Mouse (Mus musculus): ENCODE data around the gene Iqgap2. TPM values are rescaled to one million over a fixed set of nuclear protein-coding genes. Genes with fewer than 3 reads are reported as not detected.
A peak's percentile ranks its signal among the peaks of the same experiment; 100 is the strongest.

Iqgap2 gene
- polyA plus RNA-seq, 1 experiment from 2014 or later, result 4.0 TPM

DNA sequence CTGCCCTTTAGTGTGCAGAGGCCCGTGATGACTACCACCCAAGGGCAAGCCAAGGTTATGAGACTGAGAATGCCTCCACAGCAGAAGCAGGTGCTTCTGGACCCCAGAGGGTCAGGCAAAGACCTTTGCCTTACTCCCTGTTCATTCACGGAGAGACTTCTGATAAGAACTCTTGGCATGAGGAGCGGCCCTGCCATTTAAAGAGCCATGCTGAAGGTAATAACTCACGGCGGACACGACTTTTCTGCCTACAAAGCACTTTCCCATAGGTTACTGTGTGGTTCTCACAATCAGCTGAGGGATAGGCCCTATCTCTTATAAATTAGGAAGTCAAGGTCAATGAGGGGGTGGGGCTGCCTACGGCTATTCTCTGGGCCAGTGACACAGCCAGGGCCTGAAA, 48.9 kb downstream of the Iqgap2 start:
- Histone ChIP-seq H3K4me1 (replicated peaks; ENCODE audit: control insufficient read depth, insufficient read depth, low read length) (no peaks in the 10 kb centered on the region), H3K4me2 (ENCODE audit: low read length) (no peak overlapping the region), H3K4me3 (replicated peaks; ENCODE audit: low read length) (no peak overlapping the region), H3K9ac (replicated peaks; ENCODE audit: low read depth, low read length) (no peak overlapping the region), H3K27me3 (replicated peaks; ENCODE audit: control insufficient read depth, insufficient read depth, low read length) (no peaks in the 10 kb centered on the region), H3K27ac (ENCODE audit: low read length) (no peak overlapping the region), H3K36me3 (ENCODE audit: control insufficient read depth, insufficient read depth) (no peaks in the 10 kb centered on the region), H3K9me3 (ENCODE audit: control insufficient read depth, low read length) (no peaks in the 10 kb centered on the region)
- 93% methylated on average over 7 of the region's 7 CpGs for WGBS
- no peak for ATAC-seq

DNA sequence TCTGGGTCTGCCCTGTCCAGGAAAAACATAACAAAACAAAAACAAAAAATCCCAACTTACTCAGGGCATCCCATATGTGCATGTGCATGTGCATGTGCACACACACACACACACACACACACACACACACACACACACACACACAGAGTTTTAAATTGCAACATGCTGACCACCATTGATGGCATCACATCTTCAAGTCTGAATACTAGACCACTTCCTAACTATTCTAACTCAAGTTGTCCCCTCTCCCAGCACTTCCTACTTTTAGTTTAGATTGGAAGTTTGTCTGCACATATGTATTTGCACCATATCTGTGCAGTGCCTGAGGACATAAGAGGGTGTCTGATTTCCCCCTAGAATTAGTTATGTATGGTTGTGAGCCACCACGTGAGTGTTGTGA, 49.8 kb downstream of the Iqgap2 start:
- no peaks in the 10 kb centered on the region for H3K27me3 ChIP-seq (replicated peaks; ENCODE audit: control insufficient read depth, insufficient read depth, low read length)
- WGBS, result 100% methylated on average over 1 of the region's 1 CpGs
- H3K36me3 ChIP-seq (ENCODE audit: control insufficient read depth, insufficient read depth), result no peaks in the 10 kb centered on the region
- H3K27ac ChIP-seq (ENCODE audit: low read length), result no peak overlapping the region
- no peak for ATAC-seq
- no peaks in the 10 kb centered on the region for H3K4me1 ChIP-seq (replicated peaks; ENCODE audit: control insufficient read depth, insufficient read depth, low read length)
- no peak overlapping the region for H3K4me2 ChIP-seq (ENCODE audit: low read length)
- no peak overlapping the region for H3K9ac ChIP-seq (replicated peaks; ENCODE audit: low read depth, low read length)
- no peak overlapping the region for H3K4me3 ChIP-seq (replicated peaks; ENCODE audit: low read length)
- H3K9me3 ChIP-seq (ENCODE audit: control insufficient read depth, low read length), result no peaks in the 10 kb centered on the region

DNA sequence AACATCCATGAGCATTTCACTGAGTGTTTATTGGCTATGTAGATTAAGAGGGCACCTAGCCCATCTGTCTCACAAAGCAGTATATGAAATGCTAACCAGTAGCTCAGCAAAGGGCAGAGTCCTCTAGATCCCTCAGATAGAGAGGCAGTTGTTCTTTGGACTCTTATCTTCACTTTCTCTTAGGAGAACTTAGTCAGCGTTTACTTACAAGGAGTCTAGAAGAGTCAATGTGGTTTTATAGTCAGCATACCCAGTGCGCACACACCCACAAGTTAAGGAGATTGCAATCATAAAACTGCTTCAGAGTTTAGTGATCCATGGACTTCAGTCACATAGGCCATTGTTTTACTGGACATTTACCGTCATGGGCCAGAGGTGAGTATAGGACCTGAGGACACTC, 54.8 kb downstream of the Iqgap2 start:
- Histone ChIP-seq H3K4me2 (ENCODE audit: low read length) (no peak overlapping the region), H3K36me3 (ENCODE audit: control insufficient read depth, insufficient read depth) (no peaks in the 10 kb centered on the region), H3K9ac (replicated peaks; ENCODE audit: low read depth, low read length) (no peak overlapping the region), H3K4me3 (replicated peaks; ENCODE audit: low read length) (no peak overlapping the region), H3K9me3 (ENCODE audit: control insufficient read depth, low read length) (no peaks in the 10 kb centered on the region), H3K27ac (ENCODE audit: low read length) (no peak overlapping the region), H3K27me3 (replicated peaks; ENCODE audit: control insufficient read depth, insufficient read depth, low read length) (no peaks in the 10 kb centered on the region), H3K4me1 (replicated peaks; ENCODE audit: control insufficient read depth, insufficient read depth, low read length) (no peaks in the 10 kb centered on the region)
- no peak for ATAC-seq
- 97% methylated on average over 3 of the region's 3 CpGs for WGBS

DNA sequence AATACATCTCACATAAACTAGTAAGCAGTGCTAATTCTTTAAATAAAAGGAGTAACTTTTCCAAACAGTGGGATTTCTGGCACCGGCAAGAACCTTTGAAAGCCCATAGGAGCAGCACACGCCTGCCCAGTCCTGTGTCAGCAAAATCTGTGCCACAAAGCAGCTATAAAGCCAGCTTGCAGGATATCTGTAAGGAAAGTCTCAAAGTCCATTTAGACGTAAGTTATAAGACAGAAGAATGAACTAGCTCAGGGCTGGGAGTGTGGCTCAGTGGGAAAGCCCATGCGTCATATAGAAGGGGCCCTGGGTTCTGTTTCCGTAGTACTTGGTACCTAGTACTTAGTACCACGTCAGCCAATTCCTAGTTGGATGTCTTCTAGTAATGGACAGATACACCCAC, 58.2 kb downstream of the Iqgap2 start:
- WGBS, result 79% methylated on average over 6 of the region's 6 CpGs
- H3K9me3 ChIP-seq (ENCODE audit: control insufficient read depth, low read length), result no peaks in the 10 kb centered on the region
- no peaks in the 10 kb centered on the region for H3K4me1 ChIP-seq (replicated peaks; ENCODE audit: control insufficient read depth, insufficient read depth, low read length)
- H3K27me3 ChIP-seq (replicated peaks; ENCODE audit: control insufficient read depth, insufficient read depth, low read length), result no peaks in the 10 kb centered on the region
- no peak overlapping the region for H3K9ac ChIP-seq (replicated peaks; ENCODE audit: low read depth, low read length)
- no peak overlapping the region for H3K4me2 ChIP-seq (ENCODE audit: low read length)
- H3K27ac ChIP-seq (ENCODE audit: low read length), result no peak overlapping the region
- H3K4me3 ChIP-seq (replicated peaks; ENCODE audit: low read length), result no peak overlapping the region
- H3K36me3 ChIP-seq (ENCODE audit: control insufficient read depth, insufficient read depth), result no peaks in the 10 kb centered on the region
- no peak for ATAC-seq

DNA sequence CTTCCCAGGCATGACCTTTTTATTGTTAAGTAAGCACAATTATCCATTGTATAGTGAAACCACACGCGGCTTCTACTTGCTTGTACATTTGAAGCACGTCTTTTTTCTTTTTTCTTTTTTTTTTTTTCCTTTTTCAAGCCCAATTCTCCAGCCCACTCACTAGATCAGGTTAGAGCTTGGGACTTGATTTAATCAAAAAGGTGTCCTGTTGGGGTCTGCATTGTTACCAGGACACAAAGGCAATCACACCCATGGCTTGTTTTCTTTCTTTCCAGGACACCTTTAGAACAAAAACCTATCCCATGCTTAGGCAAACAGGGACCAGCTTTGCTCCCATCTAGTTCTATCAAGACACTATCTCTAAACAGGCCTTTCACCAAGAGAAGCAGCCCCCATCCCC, 59.0 kb downstream of the Iqgap2 start:
- Histone ChIP-seq H3K9ac (replicated peaks; ENCODE audit: low read depth, low read length) (no peak overlapping the region), H3K36me3 (ENCODE audit: control insufficient read depth, insufficient read depth) (no peaks in the 10 kb centered on the region), H3K27me3 (replicated peaks; ENCODE audit: control insufficient read depth, insufficient read depth, low read length) (no peaks in the 10 kb centered on the region), H3K4me2 (ENCODE audit: low read length) (no peak overlapping the region), H3K27ac (ENCODE audit: low read length) (no peak overlapping the region), H3K4me3 (replicated peaks; ENCODE audit: low read length) (no peak overlapping the region), H3K9me3 (ENCODE audit: control insufficient read depth, low read length) (no peaks in the 10 kb centered on the region), H3K4me1 (replicated peaks; ENCODE audit: control insufficient read depth, insufficient read depth, low read length) (no peaks in the 10 kb centered on the region)
- ATAC-seq, result no peak
- 3% methylated on average over 3 of the region's 3 CpGs for WGBS

DNA sequence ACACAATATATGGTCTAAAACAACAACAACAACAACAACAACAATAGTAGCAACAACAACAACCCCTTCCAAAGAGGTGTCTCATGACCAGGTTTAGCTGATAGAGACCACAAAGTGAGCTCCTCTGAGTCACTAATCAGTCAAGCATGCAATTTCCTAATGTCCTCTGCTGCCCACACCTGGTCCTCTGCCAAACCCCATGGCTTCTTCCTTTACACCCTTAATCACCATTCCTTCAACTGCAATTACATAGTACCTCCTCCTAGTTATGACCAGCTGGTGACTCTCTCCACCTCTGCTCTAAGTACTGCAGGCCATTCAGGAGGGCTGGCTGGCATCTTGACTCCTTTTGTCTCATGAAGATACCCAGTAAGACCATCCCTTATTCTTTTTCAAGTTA, 60.0 kb downstream of the Iqgap2 start:
- H3K36me3 ChIP-seq (ENCODE audit: control insufficient read depth, insufficient read depth), result no peaks in the 10 kb centered on the region
- H3K4me3 ChIP-seq (replicated peaks; ENCODE audit: low read length), result no peak overlapping the region
- H3K9me3 ChIP-seq (ENCODE audit: control insufficient read depth, low read length), result no peaks in the 10 kb centered on the region
- H3K4me1 ChIP-seq (replicated peaks; ENCODE audit: control insufficient read depth, insufficient read depth, low read length), result no peaks in the 10 kb centered on the region
- no peak overlapping the region for H3K4me2 ChIP-seq (ENCODE audit: low read length)
- H3K9ac ChIP-seq (replicated peaks; ENCODE audit: low read depth, low read length), result no peak overlapping the region
- ATAC-seq, result no peak
- no peaks in the 10 kb centered on the region for H3K27me3 ChIP-seq (replicated peaks; ENCODE audit: control insufficient read depth, insufficient read depth, low read length)
- no peak overlapping the region for H3K27ac ChIP-seq (ENCODE audit: low read length)

DNA sequence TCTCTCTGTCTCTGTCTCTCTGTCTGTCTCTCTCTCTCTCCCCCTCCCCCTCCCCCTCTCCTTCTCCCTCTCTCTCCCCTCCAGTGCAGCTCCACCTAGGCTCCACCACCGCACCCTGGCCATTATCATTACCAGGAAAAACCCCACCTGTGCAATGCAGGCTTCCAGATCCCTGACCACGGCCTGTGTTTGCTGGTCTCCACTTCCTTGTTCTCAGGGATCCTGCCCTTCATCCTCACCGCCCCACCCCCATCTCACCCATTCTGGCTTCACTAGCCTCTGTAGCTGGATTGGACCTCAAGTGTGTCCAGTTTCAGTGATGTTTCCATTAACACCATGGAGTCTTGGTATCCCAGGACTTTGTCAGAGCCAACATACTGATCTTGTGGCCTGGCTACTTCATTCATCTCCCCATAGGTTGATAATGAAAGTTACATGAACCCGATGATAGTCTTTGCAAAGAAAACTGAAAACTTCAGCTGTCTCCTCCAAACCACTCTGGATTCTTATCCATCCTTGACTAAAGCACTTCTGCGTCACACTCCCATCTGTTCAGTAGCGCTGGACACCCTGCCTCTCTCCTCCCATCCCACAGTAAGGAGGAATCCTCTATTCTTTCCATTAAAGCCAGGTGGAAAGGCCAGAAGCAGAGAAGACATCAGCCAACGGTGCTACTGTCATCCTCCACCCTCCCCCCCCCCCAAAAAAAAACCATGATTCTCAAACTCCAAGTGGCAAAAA, 62.1 kb downstream of the Iqgap2 start:
- H3K27me3 ChIP-seq (replicated peaks; ENCODE audit: control insufficient read depth, insufficient read depth, low read length), result no peaks in the 10 kb centered on the region
- H3K9ac ChIP-seq (replicated peaks; ENCODE audit: low read depth, low read length), result no peak overlapping the region
- H3K4me1 ChIP-seq (replicated peaks; ENCODE audit: control insufficient read depth, insufficient read depth, low read length), result no peaks in the 10 kb centered on the region
- H3K27ac ChIP-seq (ENCODE audit: low read length), result no peak overlapping the region
- WGBS, result 92% methylated on average over 7 of the region's 7 CpGs
- no peak overlapping the region for H3K4me2 ChIP-seq (ENCODE audit: low read length)
- no peaks in the 10 kb centered on the region for H3K36me3 ChIP-seq (ENCODE audit: control insufficient read depth, insufficient read depth)
- no peak overlapping the region for H3K4me3 ChIP-seq (replicated peaks; ENCODE audit: low read length)
- ATAC-seq, result no peak
- H3K9me3 ChIP-seq (ENCODE audit: control insufficient read depth, low read length), result no peaks in the 10 kb centered on the region

DNA sequence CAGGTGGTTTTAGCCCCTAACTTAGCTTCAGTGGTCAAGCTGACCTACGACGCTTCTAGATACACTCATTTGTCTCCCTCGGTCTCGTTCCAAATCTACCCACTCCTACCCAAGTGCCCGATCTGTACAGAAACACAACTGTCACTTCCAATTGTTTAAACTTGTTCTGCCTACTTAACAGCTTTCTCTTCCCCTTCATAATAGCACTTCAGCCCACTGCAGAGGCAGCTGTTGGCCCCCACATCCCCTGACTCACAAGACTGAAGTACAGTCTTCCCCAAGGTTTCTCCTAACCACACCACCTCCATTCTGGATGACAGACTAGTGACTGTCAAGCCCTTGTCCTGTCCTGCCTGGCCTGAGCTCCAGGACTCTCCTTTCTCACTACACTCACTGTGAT, 63.1 kb downstream of the Iqgap2 start:
- H3K9me3 ChIP-seq (ENCODE audit: control insufficient read depth, low read length), result no peaks in the 10 kb centered on the region
- H3K27ac ChIP-seq (ENCODE audit: low read length), result no peak overlapping the region
- no peak overlapping the region for H3K4me3 ChIP-seq (replicated peaks; ENCODE audit: low read length)
- no peak overlapping the region for H3K4me2 ChIP-seq (ENCODE audit: low read length)
- no peak for ATAC-seq
- peaks cover under 1% of the 10 kb centered on the region; the same call in 1 of the 2 replicates for H3K4me1 ChIP-seq (replicated peaks; ENCODE audit: control insufficient read depth, insufficient read depth, low read length)
- WGBS, result 72% methylated on average over 5 of the region's 5 CpGs
- H3K36me3 ChIP-seq (ENCODE audit: control insufficient read depth, insufficient read depth), result no peaks in the 10 kb centered on the region
- H3K9ac ChIP-seq (replicated peaks; ENCODE audit: low read depth, low read length), result no peak overlapping the region
- no peaks in the 10 kb centered on the region for H3K27me3 ChIP-seq (replicated peaks; ENCODE audit: control insufficient read depth, insufficient read depth, low read length)

DNA sequence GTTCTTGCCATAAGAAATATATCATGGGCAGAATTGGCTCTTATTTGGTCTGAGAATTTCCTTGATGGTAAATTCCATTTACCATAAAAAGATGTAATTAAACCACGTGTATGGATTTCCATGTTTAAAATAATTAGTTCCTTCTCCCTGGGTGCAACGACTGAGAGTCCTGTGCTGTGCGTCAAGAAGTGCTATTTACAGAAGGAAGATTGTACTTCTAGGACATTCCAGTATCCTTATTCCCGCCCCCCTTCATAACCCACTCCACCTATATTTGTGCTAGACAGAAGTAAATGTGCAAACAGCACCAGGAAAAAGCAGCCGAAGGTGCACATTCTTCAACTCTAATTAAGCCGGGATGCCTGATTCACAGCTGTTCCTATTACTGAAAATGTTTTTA, 65.5 kb downstream of the Iqgap2 start:
- H3K27me3 ChIP-seq (replicated peaks; ENCODE audit: control insufficient read depth, insufficient read depth, low read length), result no peaks in the 10 kb centered on the region
- H3K9ac ChIP-seq (replicated peaks; ENCODE audit: low read depth, low read length), result no peak overlapping the region
- peaks cover 8% of the 10 kb centered on the region; the same call in 1 of the 2 replicates for H3K4me1 ChIP-seq (replicated peaks; ENCODE audit: control insufficient read depth, insufficient read depth, low read length)
- no peak overlapping the region for H3K27ac ChIP-seq (ENCODE audit: low read length)
- H3K4me3 ChIP-seq (replicated peaks; ENCODE audit: low read length), result no peak overlapping the region
- 72% methylated on average over 6 of the region's 6 CpGs for WGBS
- H3K4me2 ChIP-seq (ENCODE audit: low read length), result no peak overlapping the region
- no peaks in the 10 kb centered on the region for H3K36me3 ChIP-seq (ENCODE audit: control insufficient read depth, insufficient read depth)
- H3K9me3 ChIP-seq (ENCODE audit: control insufficient read depth, low read length), result no peaks in the 10 kb centered on the region
- no peak for ATAC-seq

DNA sequence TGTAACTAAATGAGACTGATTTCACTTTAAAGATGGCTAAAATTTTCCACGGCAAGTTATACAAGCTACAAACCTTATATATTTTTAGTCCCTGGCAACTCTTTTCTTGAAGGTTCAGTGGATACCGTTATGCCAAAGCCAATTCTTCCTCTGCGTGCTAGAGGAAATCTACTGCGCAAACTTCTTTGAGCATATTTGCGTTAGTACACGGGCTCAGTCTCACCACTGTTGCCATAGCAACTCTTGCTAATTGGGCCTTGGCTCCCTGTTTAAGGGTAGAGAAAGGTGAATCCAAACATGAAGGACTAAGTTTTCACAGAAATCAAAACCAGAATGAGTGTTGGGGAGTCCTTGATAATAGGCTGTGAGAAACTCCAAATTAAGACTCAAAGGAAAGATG, 68.8 kb downstream of the Iqgap2 start:
- H3K4me2 ChIP-seq (ENCODE audit: low read length), result no peak overlapping the region
- H3K9ac ChIP-seq (replicated peaks; ENCODE audit: low read depth, low read length), result no peak overlapping the region
- H3K4me1 ChIP-seq (replicated peaks; ENCODE audit: control insufficient read depth, insufficient read depth, low read length), result peaks cover 8% of the 10 kb centered on the region; the same call in 1 of the 2 replicates
- H3K4me3 ChIP-seq (replicated peaks; ENCODE audit: low read length), result no peak overlapping the region
- H3K36me3 ChIP-seq (ENCODE audit: control insufficient read depth, insufficient read depth), result no peaks in the 10 kb centered on the region
- no peaks in the 10 kb centered on the region for H3K9me3 ChIP-seq (ENCODE audit: control insufficient read depth, low read length)
- no peak overlapping the region for H3K27ac ChIP-seq (ENCODE audit: low read length)
- ATAC-seq, result peak; percentile 70
- 20% methylated on average over 6 of the region's 6 CpGs for WGBS
- no peaks in the 10 kb centered on the region for H3K27me3 ChIP-seq (replicated peaks; ENCODE audit: control insufficient read depth, insufficient read depth, low read length)
